Mouse (Mus musculus): ENCODE results near the gene Mex3a. TPM values are rescaled to one million over a fixed set of nuclear protein-coding genes. Genes with fewer than 3 reads are reported as not detected.
A peak's percentile ranks its signal among the peaks of the same experiment; 100 is the strongest.

The Mex3a gene
- 20.4 and 22.1 TPM in 2 replicates for polyA plus RNA-seq (2015; fragmentation: Nextera tagmentation; extraction: Ambion mirVana)

GRCm38 (mm10) chr3:88532299-88532674, at the start of gene Mex3a:
Gene Mex3a, plus strand, starts transcription at chr3:88532395.
- Histone ChIP-seq H3K9ac (ENCODE audit: low read depth, low read length) (peak within 1 kb of the TSS; percentile 98), H3K4me3 (ENCODE audit: low read length) (peak within 1 kb of the TSS; percentile 75), H3K27me3 (replicated peaks; ENCODE audit: control insufficient read depth, insufficient read depth, low read length) (no peaks in the 10 kb centered on the region), H3K27ac (ENCODE audit: low read depth, low read length) (peak within 1 kb of the TSS; percentile 96), H3K9me3 (ENCODE audit: control insufficient read depth, low read length) (no peaks in the 10 kb centered on the region), H3K4me1 (ENCODE audit: control insufficient read depth, insufficient read depth, low read depth, low read length) (peaks cover 66% of the 10 kb centered on the region), H3K4me2 (ENCODE audit: low read length) (peak within 1 kb of the TSS; percentile 64), H3K36me3 (ENCODE audit: control insufficient read depth, insufficient read depth, low read length) (peaks cover 9% of the 10 kb centered on the region)
- no peak for ATAC-seq
- WGBS, result under 1% methylated on average over 12 of the region's 31 CpGs

- WGBS, result 83% methylated on average over 8 of the region's 8 CpGs
These were observed 49.1 kb upstream of the Mex3a start for GRCm38 (mm10) chr3:88483141-88483540.

GRCm38 (mm10) chr3:88483621-88484020, 48.6 kb upstream of the Mex3a start:
- no peak overlapping the region for H3K4me3 ChIP-seq (ENCODE audit: low read length)
- H3K9ac ChIP-seq (ENCODE audit: low read depth, low read length), result no peak overlapping the region
- H3K36me3 ChIP-seq (ENCODE audit: control insufficient read depth, insufficient read depth, low read length), result peaks cover 11% of the 10 kb centered on the region
- no peak overlapping the region for H3K27ac ChIP-seq (ENCODE audit: low read depth, low read length)
- no peak overlapping the region for H3K4me2 ChIP-seq (ENCODE audit: low read length)
- ATAC-seq, result peak; percentile 43; the same call in 1 of the 2 replicates
- 9% methylated on average over 5 of the region's 5 CpGs for WGBS
- H3K4me1 ChIP-seq (ENCODE audit: control insufficient read depth, insufficient read depth, low read depth, low read length), result peaks cover 12% of the 10 kb centered on the region; the same call in 1 of the 2 replicates
- no peaks in the 10 kb centered on the region for H3K9me3 ChIP-seq (ENCODE audit: control insufficient read depth, low read length)
- peaks cover 30% of the 10 kb centered on the region for H3K27me3 ChIP-seq (replicated peaks; ENCODE audit: control insufficient read depth, insufficient read depth, low read length)

More at GRCm38 (mm10) chr3:88483141-88483540, 49.1 kb upstream of the Mex3a start:
- no peak for ATAC-seq
- Histone ChIP-seq H3K27ac (ENCODE audit: low read depth, low read length) (no peak overlapping the region), H3K27me3 (replicated peaks; ENCODE audit: control insufficient read depth, insufficient read depth, low read length) (peaks cover 30% of the 10 kb centered on the region), H3K4me2 (ENCODE audit: low read length) (no peak overlapping the region), H3K4me1 (ENCODE audit: control insufficient read depth, insufficient read depth, low read depth, low read length) (peaks cover 12% of the 10 kb centered on the region; the same call in 1 of the 2 replicates), H3K36me3 (ENCODE audit: control insufficient read depth, insufficient read depth, low read length) (peaks cover 11% of the 10 kb centered on the region), H3K9me3 (ENCODE audit: control insufficient read depth, low read length) (no peaks in the 10 kb centered on the region), H3K9ac (ENCODE audit: low read depth, low read length) (no peak overlapping the region), H3K4me3 (ENCODE audit: low read length) (no peak overlapping the region)

- Histone ChIP-seq H3K4me2 (ENCODE audit: low read length) (peak overlapping the region; percentile 41), H3K36me3 (ENCODE audit: control insufficient read depth, insufficient read depth, low read length) (peaks cover 11% of the 10 kb centered on the region), H3K27ac (ENCODE audit: low read depth, low read length) (no peak overlapping the region), H3K27me3 (replicated peaks; ENCODE audit: control insufficient read depth, insufficient read depth, low read length) (peaks cover 30% of the 10 kb centered on the region), H3K9ac (ENCODE audit: low read depth, low read length) (peak overlapping the region; percentile 28), H3K4me3 (ENCODE audit: low read length) (peak overlapping the region; percentile 10; the same call in 1 of the 2 replicates), H3K9me3 (ENCODE audit: control insufficient read depth, low read length) (no peaks in the 10 kb centered on the region), H3K4me1 (ENCODE audit: control insufficient read depth, insufficient read depth, low read depth, low read length) (peaks cover 12% of the 10 kb centered on the region; the same call in 1 of the 2 replicates)
- no peak for ATAC-seq
- 19% methylated on average over 39 of the region's 39 CpGs for WGBS
These were observed 47.4 kb upstream of the Mex3a start for GRCm38 (mm10) chr3:88484597-88485316.

GRCm38 (mm10) chr3:88486043-88486442, 46.2 kb upstream of the Mex3a start:
- Histone ChIP-seq H3K9me3 (ENCODE audit: control insufficient read depth, low read length) (no peaks in the 10 kb centered on the region), H3K27ac (ENCODE audit: low read depth, low read length) (no peak overlapping the region), H3K36me3 (ENCODE audit: control insufficient read depth, insufficient read depth, low read length) (peaks cover 11% of the 10 kb centered on the region), H3K4me1 (ENCODE audit: control insufficient read depth, insufficient read depth, low read depth, low read length) (peaks cover 12% of the 10 kb centered on the region; the same call in 1 of the 2 replicates), H3K4me3 (ENCODE audit: low read length) (no peak overlapping the region), H3K4me2 (ENCODE audit: low read length) (no peak overlapping the region), H3K9ac (ENCODE audit: low read depth, low read length) (no peak overlapping the region), H3K27me3 (replicated peaks; ENCODE audit: control insufficient read depth, insufficient read depth, low read length) (peaks cover 30% of the 10 kb centered on the region)
- WGBS, result 74% methylated on average over 4 of the region's 5 CpGs
- no peak for ATAC-seq

- Histone ChIP-seq H3K27me3 (replicated peaks; ENCODE audit: control insufficient read depth, insufficient read depth, low read length) (peaks cover 30% of the 10 kb centered on the region), H3K9ac (ENCODE audit: low read depth, low read length) (no peak overlapping the region), H3K27ac (ENCODE audit: low read depth, low read length) (no peak overlapping the region), H3K9me3 (ENCODE audit: control insufficient read depth, low read length) (no peaks in the 10 kb centered on the region), H3K36me3 (ENCODE audit: control insufficient read depth, insufficient read depth, low read length) (peaks cover 11% of the 10 kb centered on the region), H3K4me2 (ENCODE audit: low read length) (no peak overlapping the region), H3K4me3 (ENCODE audit: low read length) (no peak overlapping the region), H3K4me1 (ENCODE audit: control insufficient read depth, insufficient read depth, low read depth, low read length) (peaks cover 11% of the 10 kb centered on the region; the same call in 1 of the 2 replicates)
- ATAC-seq, result no peak
- WGBS, result 77% methylated on average over 4 of the region's 4 CpGs
These were observed 45.3 kb upstream of the Mex3a start for GRCm38 (mm10) chr3:88486887-88487286.

- Histone ChIP-seq H3K4me1 (ENCODE audit: control insufficient read depth, insufficient read depth, low read depth, low read length) (peaks cover 6% of the 10 kb centered on the region; the same call in 1 of the 2 replicates), H3K4me2 (ENCODE audit: low read length) (no peak overlapping the region), H3K9me3 (ENCODE audit: control insufficient read depth, low read length) (no peaks in the 10 kb centered on the region), H3K27me3 (replicated peaks; ENCODE audit: control insufficient read depth, insufficient read depth, low read length) (peaks cover 28% of the 10 kb centered on the region), H3K36me3 (ENCODE audit: control insufficient read depth, insufficient read depth, low read length) (peaks cover 11% of the 10 kb centered on the region), H3K4me3 (ENCODE audit: low read length) (no peak overlapping the region), H3K27ac (ENCODE audit: low read depth, low read length) (no peak overlapping the region), H3K9ac (ENCODE audit: low read depth, low read length) (no peak overlapping the region)
- 71% methylated on average over 1 of the region's 1 CpGs for WGBS
- ATAC-seq, result no peak
These were observed 44.8 kb upstream of the Mex3a start for GRCm38 (mm10) chr3:88487396-88487795.

- Histone ChIP-seq H3K27ac (ENCODE audit: low read depth, low read length) (no peak overlapping the region), H3K9me3 (ENCODE audit: control insufficient read depth, low read length) (no peaks in the 10 kb centered on the region), H3K4me2 (ENCODE audit: low read length) (no peak overlapping the region), H3K27me3 (replicated peaks; ENCODE audit: control insufficient read depth, insufficient read depth, low read length) (no peaks in the 10 kb centered on the region), H3K36me3 (ENCODE audit: control insufficient read depth, insufficient read depth, low read length) (no peaks in the 10 kb centered on the region), H3K4me1 (ENCODE audit: control insufficient read depth, insufficient read depth, low read depth, low read length) (peaks cover 14% of the 10 kb centered on the region), H3K4me3 (ENCODE audit: low read length) (no peak overlapping the region), H3K9ac (ENCODE audit: low read depth, low read length) (no peak overlapping the region)
- ATAC-seq, result no peak
- 80% methylated on average over 11 of the region's 11 CpGs for WGBS
These were observed 38.3 kb upstream of the Mex3a start for GRCm38 (mm10) chr3:88493706-88494582.
